Mouse (Mus musculus) midbrain, postnatal 0 days (tissue): Measurements from ENCODE around the gene Tmem211. TPM values are rescaled to one million over a fixed set of nuclear protein-coding genes. Genes with fewer than 3 reads are reported as not detected.

Source experiments
- ATAC-seq: fragments of 200-750 bp; cut with Nextera tagmentation; 2 replicates; pipeline ENCODE4 v1.8.0; 2017; ENCODE audit warnings: moderate number of reproducible peaks, mild to moderate bottlenecking, moderate TSS enrichment, moderate library complexity; ENCODE audit not compliant: low FRiP score
- DNase-seq: peaks from one replicate; pipeline ENCODE4 v3.0.0-alpha.2; 2015; ENCODE audit warnings: low spot score
- H3K27ac ChIP-seq: fragments of 300-500 bp; sonication (generic); 2 replicates; pipeline ENCODE4 v1.5.1; 2014; ENCODE audit warnings: low read depth, mild to moderate bottlenecking, low read length, mixed read lengths
- H3K27me3 ChIP-seq: fragments of 300-500 bp; sonication (generic); 2 replicates; pipeline ENCODE4 v1.6.1; 2014; ENCODE audit warnings: low read length, control low read depth, mixed read lengths; ENCODE audit not compliant: insufficient read depth
- H3K36me3 ChIP-seq: fragments of 300-500 bp; sonication (generic); 2 replicates; pipeline ENCODE4 v1.6.1; 2014; ENCODE audit warnings: low read length, control low read depth, mixed read lengths; ENCODE audit not compliant: insufficient read depth
- H3K4me1 ChIP-seq: fragments of 300-500 bp; sonication (generic); 2 replicates; pipeline ENCODE4 v1.6.1; 2014; ENCODE audit warnings: mild to moderate bottlenecking, control low read depth, antibody characterized with exemption, low read length, mixed read lengths; ENCODE audit not compliant: insufficient read depth
- H3K4me2 ChIP-seq: fragments of 300-500 bp; sonication (generic); 2 replicates; pipeline ENCODE4 v1.6.1; 2014; ENCODE audit warnings: low read depth, mild to moderate bottlenecking, low read length, mixed read lengths; ENCODE audit not compliant: poor library complexity, severe bottlenecking
- H3K4me3 ChIP-seq: fragments of 300-500 bp; sonication (generic); 2 replicates; pipeline ENCODE4 v1.5.1; 2014; ENCODE audit warnings: low read depth, mild to moderate bottlenecking, low read length, moderate library complexity
- H3K9ac ChIP-seq: fragments of 300-500 bp; sonication (generic); replicated peaks from 2 replicates; pipeline ENCODE4 v1.6.1; 2014; ENCODE audit warnings: mild to moderate bottlenecking, low read length, moderate library complexity, mixed read lengths; ENCODE audit not compliant: poor library complexity, severe bottlenecking
- H3K9me3 ChIP-seq: fragments of 300-500 bp; sonication (generic); 2 replicates; pipeline ENCODE4 v1.6.1; 2016; ENCODE audit warnings: low read length, control low read depth
- CTCF ChIP-seq: IDR thresholded peaks from 2 replicates; pipeline ENCODE4 v1.5.1; 2016; ENCODE audit warnings: antibody characterized with exemption, mild to moderate bottlenecking
- WGBS: fragments of 180-500 bp; shearing (Covaris S2); extraction: QIAGEN DNeasy Blood & Tissue Kit; methylation state at CpG from one replicate; pipeline ENCODE4 v1.1.7; 2014; 5-methylcytosine and 5-hydroxymethylcytosine counted together
- polyA plus RNA-seq: library from polyadenylated mRNA; unstranded; fragments of >200 nt; fragmentation: Nextera tagmentation; extraction: Ambion mirVana; gene quantifications from 2 replicates; pipeline ENCODE4 v1.2.1, GENCODE M21; 2015
- total RNA-seq: library from RNA; depleted of rRNA; stranded (reverse); fragments of >200 nt; gene quantifications from 2 replicates; pipeline ENCODE4 v1.2.3, GENCODE M21; 2014; rRNA removed

Tmem211 gene
- total RNA-seq (not detected in 2 replicates), polyA plus RNA-seq (not detected in 2 replicates)

- Histone ChIP-seq H3K9ac (peak within 1 kb of the TSS; percentile 15), H3K9me3 (no peaks in the 10 kb centered on the region), H3K27ac (peak within 1 kb of the TSS; percentile 27), H3K36me3 (no peaks in the 10 kb centered on the region), H3K4me3 (peak within 1 kb of the TSS; percentile 10; the same call in 1 of the 2 replicates), H3K4me1 (no peaks in the 10 kb centered on the region; the same call in none of the 2 replicates), H3K27me3 (no peaks in the 10 kb centered on the region), H3K4me2 (peak within 1 kb of the TSS; percentile 40)
- TF ChIP-seq CTCF: peak; percentile 93
- peak; percentile 62 for ATAC-seq
- DNase-seq: peak; percentile 94
- 1% methylated on average over 13 of the region's 13 CpGs for WGBS
Observed at GRCm38 (mm10) chr5:113226632-113227102, at the start of gene Tmem211. Tmem211 (plus strand) TSS chr5:113226909.

GRCm38 (mm10) chr5:113179451-113179842, 47.3 kb upstream of the Tmem211 start:
- H3K9ac ChIP-seq: 0 out of 2 replicates have a peak overlapping the region, but pooled peaks have one; percentile 39
- H3K9me3 ChIP-seq: no peaks in the 10 kb centered on the region
- H3K4me1 ChIP-seq: no peaks in the 10 kb centered on the region
- peak overlapping the region; percentile 20; the same call in 1 of the 2 replicates for H3K4me3 ChIP-seq
- DNase-seq (no peak), ATAC-seq (no peak)
- WGBS: 3% methylated on average over 8 of the region's 9 CpGs
- H3K27ac ChIP-seq: peak overlapping the region; percentile 68
- peaks cover 8% of the 10 kb centered on the region for H3K36me3 ChIP-seq
- peak overlapping the region; percentile 48 for H3K4me2 ChIP-seq
- TF ChIP-seq CTCF: no peak
- H3K27me3 ChIP-seq: no peaks in the 10 kb centered on the region

- peak; percentile 92 for TF ChIP-seq CTCF
- peak overlapping the region; percentile 68 for H3K27ac ChIP-seq
- ATAC-seq: peak; percentile 81
- no peaks in the 10 kb centered on the region for H3K4me1 ChIP-seq
- H3K9ac ChIP-seq: 0 out of 2 replicates have a peak overlapping the region, but pooled peaks have one; percentile 39
- WGBS: 6% methylated on average over 27 of the region's 30 CpGs
- peak overlapping the region; percentile 20; the same call in 1 of the 2 replicates for H3K4me3 ChIP-seq
- H3K9me3 ChIP-seq: no peaks in the 10 kb centered on the region
- peaks cover 8% of the 10 kb centered on the region for H3K36me3 ChIP-seq
- peak overlapping the region; percentile 48 for H3K4me2 ChIP-seq
- H3K27me3 ChIP-seq: no peaks in the 10 kb centered on the region
- DNase-seq: peak; percentile 92
Observed at GRCm38 (mm10) chr5:113179843-113180682, 46.6 kb upstream of the Tmem211 start.

- no peak overlapping the region for H3K4me3 ChIP-seq
- no peaks in the 10 kb centered on the region for H3K4me1 ChIP-seq
- no peak for TF ChIP-seq CTCF
- H3K27ac ChIP-seq: peak overlapping the region; percentile 68; the same call in 1 of the 2 replicates
- H3K9ac ChIP-seq: no peak overlapping the region
- no peaks in the 10 kb centered on the region for H3K27me3 ChIP-seq
- H3K36me3 ChIP-seq: peaks cover 8% of the 10 kb centered on the region
- 82% methylated on average over 15 of the region's 15 CpGs for WGBS
- no peak overlapping the region for H3K4me2 ChIP-seq
- ATAC-seq (no peak), DNase-seq (no peak)
- H3K9me3 ChIP-seq: no peaks in the 10 kb centered on the region
Observed at GRCm38 (mm10) chr5:113180755-113181154, 46.0 kb upstream of the Tmem211 start.

GRCm38 (mm10) chr5:113181441-113181840, 45.3 kb upstream of the Tmem211 start:
- H3K27me3 ChIP-seq: no peaks in the 10 kb centered on the region
- DNase-seq (no peak), ATAC-seq (no peak)
- H3K9ac ChIP-seq: no peak overlapping the region
- WGBS: 61% methylated on average over 6 of the region's 6 CpGs
- TF ChIP-seq CTCF: peak; percentile 9; the same call in 1 of the 2 replicates
- H3K27ac ChIP-seq: no peak overlapping the region
- H3K4me3 ChIP-seq: no peak overlapping the region
- no peaks in the 10 kb centered on the region for H3K4me1 ChIP-seq
- no peaks in the 10 kb centered on the region for H3K9me3 ChIP-seq
- peaks cover 8% of the 10 kb centered on the region for H3K36me3 ChIP-seq
- H3K4me2 ChIP-seq: no peak overlapping the region

GRCm38 (mm10) chr5:113190558-113190957, 36.2 kb upstream of the Tmem211 start:
- no peak for TF ChIP-seq CTCF
- Histone ChIP-seq H3K27ac (no peak overlapping the region), H3K4me1 (peaks cover 10% of the 10 kb centered on the region), H3K9me3 (no peaks in the 10 kb centered on the region), H3K4me3 (no peak overlapping the region), H3K36me3 (no peaks in the 10 kb centered on the region), H3K4me2 (no peak overlapping the region), H3K27me3 (no peaks in the 10 kb centered on the region), H3K9ac (no peak overlapping the region)
- DNase-seq (no peak), ATAC-seq (no peak)
- WGBS: 85% methylated on average over 14 of the region's 14 CpGs
